Mouse (Mus musculus) stomach, postnatal 0 days (tissue): ENCODE data around the gene Mdh1. TPM values are rescaled to one million over a fixed set of nuclear protein-coding genes. Genes with fewer than 3 reads are reported as not detected.
"Not testable (repeated sequence)": the region's sequence is repeated elsewhere in the genome, so short reads cannot be mapped to it uniquely, and the experiment has no call there.

Experiments
- ATAC-seq: fragments of 200-750 bp; cut with Nextera tagmentation; 2 replicates; pipeline ENCODE4 v1.8.0; 2017; ENCODE audit not compliant: low FRiP score, low TSS enrichment
- DNase-seq: peaks from one replicate; pipeline ENCODE4 v3.0.0-alpha.2; 2016; ENCODE audit warnings: low spot score
- H3K27ac ChIP-seq: fragments of 300-500 bp; sonication (generic); replicated peaks from 2 replicates; pipeline ENCODE4 v1.5.1; 2014; ENCODE audit warnings: mild to moderate bottlenecking, control low read depth
- H3K27me3 ChIP-seq: fragments of 300-500 bp; sonication (generic); 2 replicates; pipeline ENCODE4 v1.6.1; 2014; ENCODE audit warnings: low read length; ENCODE audit not compliant: control insufficient read depth, insufficient read depth
- H3K36me3 ChIP-seq: fragments of 300-500 bp; sonication (generic); 2 replicates; pipeline ENCODE4 v1.6.1; 2014; ENCODE audit warnings: low read length, mixed read lengths; ENCODE audit not compliant: control insufficient read depth, insufficient read depth
- H3K4me1 ChIP-seq: fragments of 300-500 bp; sonication (generic); replicated peaks from 2 replicates; pipeline ENCODE4 v1.6.1; 2014; ENCODE audit warnings: antibody characterized with exemption; ENCODE audit not compliant: control insufficient read depth, insufficient read depth
- H3K4me2 ChIP-seq: fragments of 300-500 bp; sonication (generic); replicated peaks from 2 replicates; pipeline ENCODE4 v1.6.1; 2014; ENCODE audit warnings: low read depth, mild to moderate bottlenecking, control low read depth, moderate library complexity
- H3K4me3 ChIP-seq: fragments of 300-500 bp; sonication (generic); 2 replicates; pipeline ENCODE4 v1.5.1; 2014; ENCODE audit warnings: low read depth, low read length, control low read depth
- H3K9ac ChIP-seq: fragments of 300-500 bp; sonication (generic); 2 replicates; pipeline ENCODE4 v1.6.1; 2014; ENCODE audit warnings: mild to moderate bottlenecking, low read length, control low read depth, mixed read lengths
- H3K9me3 ChIP-seq: fragments of 300-500 bp; sonication (generic); 2 replicates; pipeline ENCODE4 v1.6.1; 2016; ENCODE audit warnings: low read length; ENCODE audit not compliant: control insufficient read depth
- CTCF ChIP-seq: IDR thresholded peaks from 2 replicates; pipeline ENCODE4 v1.5.1; 2016; ENCODE audit warnings: antibody characterized with exemption, low read depth, mild to moderate bottlenecking, moderate library complexity
- EP300 ChIP-seq: optimal IDR thresholded peaks from 2 replicates; pipeline ENCODE3; 2016; ENCODE audit warnings: antibody characterized with exemption
- WGBS: fragments of 180-500 bp; shearing (Covaris S2); extraction: QIAGEN DNeasy Blood & Tissue Kit; methylation state at CpG from one replicate; pipeline ENCODE4 v1.1.7; 2014; 5-methylcytosine and 5-hydroxymethylcytosine counted together
- polyA plus RNA-seq: library from polyadenylated mRNA; unstranded; fragments of >200 nt; fragmentation: Nextera tagmentation; extraction: Ambion mirVana; gene quantifications from 2 replicates; pipeline ENCODE4 v1.2.1, GENCODE M21; 2015

The Mdh1 gene
- polyA plus RNA-seq, 1 experiment from 2014 or later = 413 TPM

- Histone ChIP-seq H3K27ac (no peak overlapping the region), H3K4me1 (no peaks in the 10 kb centered on the region), H3K9ac (no peak overlapping the region), H3K9me3 (no peaks in the 10 kb centered on the region), H3K27me3 (no peaks in the 10 kb centered on the region), H3K36me3 (no peaks in the 10 kb centered on the region), H3K4me2 (no peak overlapping the region), H3K4me3 (no peak overlapping the region)
- DNase-seq = no peak
- ATAC-seq = no peak
- 76% methylated on average over 5 of the region's 5 CpGs for WGBS
- no peak for TF ChIP-seq CTCF
- no peak for TF ChIP-seq EP300
These were observed 29.4 kb downstream of the Mdh1 start for GRCm38 (mm10) chr11:21542731-21543130.

- DNase-seq = no peak
- ATAC-seq = no peak
- no peak overlapping the region for H3K27ac ChIP-seq
- H3K4me3 ChIP-seq = no peak overlapping the region
- H3K27me3 ChIP-seq = no peaks in the 10 kb centered on the region
- no peaks in the 10 kb centered on the region for H3K4me1 ChIP-seq
- TF ChIP-seq CTCF = no peak
- TF ChIP-seq EP300 = no peak
- no peak overlapping the region for H3K9ac ChIP-seq
- H3K4me2 ChIP-seq = no peak overlapping the region
- no peaks in the 10 kb centered on the region for H3K9me3 ChIP-seq
- no peaks in the 10 kb centered on the region for H3K36me3 ChIP-seq
- WGBS = 93% methylated on average over 2 of the region's 2 CpGs
These were observed 31.5 kb downstream of the Mdh1 start for GRCm38 (mm10) chr11:21540622-21541021.

- ATAC-seq (no peak), DNase-seq (no peak)
- Histone ChIP-seq H3K4me3 (no peak overlapping the region), H3K4me2 (no peak overlapping the region), H3K27me3 (no peaks in the 10 kb centered on the region), H3K27ac (no peak overlapping the region), H3K36me3 (no peaks in the 10 kb centered on the region), H3K9ac (no peak overlapping the region), H3K9me3 (no peaks in the 10 kb centered on the region), H3K4me1 (no peaks in the 10 kb centered on the region)
- TF ChIP-seq CTCF (no peak), EP300 (no peak)
- 34% methylated on average over 2 of the region's 2 CpGs for WGBS
These were observed 32.1 kb downstream of the Mdh1 start for GRCm38 (mm10) chr11:21540072-21540471.

- not testable (repeated sequence) for H3K27me3 ChIP-seq, H3K27ac ChIP-seq, H3K9me3 ChIP-seq, H3K4me3 ChIP-seq, H3K4me2 ChIP-seq, DNase-seq, H3K36me3 ChIP-seq, H3K9ac ChIP-seq, H3K4me1 ChIP-seq, ATAC-seq
- 86% methylated on average over 2 of the region's 2 CpGs for WGBS
These were observed 41.3 kb downstream of the Mdh1 start for GRCm38 (mm10) chr11:21530856-21531255.

- TF ChIP-seq CTCF = no peak
- Histone ChIP-seq H3K4me2 (no peak overlapping the region), H3K27ac (no peak overlapping the region), H3K36me3 (no peaks in the 10 kb centered on the region), H3K27me3 (no peaks in the 10 kb centered on the region), H3K9me3 (no peaks in the 10 kb centered on the region), H3K4me1 (no peaks in the 10 kb centered on the region), H3K4me3 (no peak overlapping the region), H3K9ac (no peak overlapping the region)
- ATAC-seq (no peak), DNase-seq (no peak)
- 33% methylated on average over 2 of the region's 2 CpGs for WGBS
These were observed 43.3 kb downstream of the Mdh1 start for GRCm38 (mm10) chr11:21528676-21529394.

GRCm38 (mm10) chr11:21517726-21518125 lies 54.4 kb downstream of the Mdh1 start:
- ATAC-seq (no peak), DNase-seq (no peak)
- 85% methylated on average over 9 of the region's 9 CpGs for WGBS

GRCm38 (mm10) chr11:21516396-21516795 lies 55.8 kb downstream of the Mdh1 start:
- not testable (repeated sequence) for H3K9me3 ChIP-seq, H3K9ac ChIP-seq, H3K27me3 ChIP-seq, ATAC-seq, H3K4me2 ChIP-seq, H3K27ac ChIP-seq, H3K36me3 ChIP-seq, DNase-seq, H3K4me3 ChIP-seq, H3K4me1 ChIP-seq
- 89% methylated on average over 1 of the region's 1 CpGs for WGBS

More at GRCm38 (mm10) chr11:21517726-21518125, 54.4 kb downstream of the Mdh1 start:
- no peak overlapping the region for H3K4me3 ChIP-seq
- no peak overlapping the region for H3K4me2 ChIP-seq
- no peak for TF ChIP-seq EP300
- TF ChIP-seq CTCF = no peak
- no peaks in the 10 kb centered on the region for H3K9me3 ChIP-seq
- H3K4me1 ChIP-seq = no peaks in the 10 kb centered on the region
- H3K27ac ChIP-seq = no peak overlapping the region
- no peak overlapping the region for H3K9ac ChIP-seq
- no peaks in the 10 kb centered on the region for H3K36me3 ChIP-seq
- H3K27me3 ChIP-seq = no peaks in the 10 kb centered on the region

GRCm38 (mm10) chr11:21510577-21510976 lies 61.6 kb downstream of the Mdh1 start:
- H3K4me3 ChIP-seq, H3K9ac ChIP-seq, H3K27me3 ChIP-seq, H3K36me3 ChIP-seq, ATAC-seq, DNase-seq, H3K9me3 ChIP-seq, H3K4me1 ChIP-seq, H3K27ac ChIP-seq, H3K4me2 ChIP-seq: not testable (repeated sequence)
- 86% methylated on average over 1 of the region's 1 CpGs for WGBS

- H3K9ac ChIP-seq, H3K4me3 ChIP-seq, H3K4me2 ChIP-seq, DNase-seq, H3K36me3 ChIP-seq, H3K4me1 ChIP-seq, H3K9me3 ChIP-seq, H3K27ac ChIP-seq, ATAC-seq, H3K27me3 ChIP-seq: not testable (repeated sequence)
- 76% methylated on average over 1 of the region's 1 CpGs for WGBS
These were observed 63.5 kb downstream of the Mdh1 start for GRCm38 (mm10) chr11:21508713-21509112.
